In the genomic region with DNA sequence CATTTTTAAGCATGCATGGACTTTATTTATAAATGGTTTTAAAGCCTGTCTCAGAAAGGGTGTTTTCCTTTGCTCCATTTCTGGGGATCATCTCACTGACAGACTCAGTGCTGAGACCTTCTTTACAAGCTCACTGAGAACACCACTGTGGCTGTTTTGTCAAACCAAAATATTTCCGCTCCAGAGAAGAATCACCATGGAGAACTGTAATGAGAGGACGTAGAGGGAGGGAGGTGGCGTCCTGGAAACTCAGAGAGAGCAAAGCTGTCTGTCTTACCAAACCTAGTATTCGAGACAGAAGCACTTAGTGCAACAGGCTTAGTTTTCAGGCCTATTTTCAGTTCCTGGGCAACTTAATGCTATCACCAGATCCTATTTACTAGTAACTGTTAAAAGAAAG, we compare ENCODE assay signal across 10 mouse cellular contexts.
DNase-seq lines count a peak whose midpoint lies in the region; ATAC-seq and TF ChIP-seq lines count a peak whose summit lies in the region.
"Had no signal": no experiment of that assay in that cellular context is flagged by ENCODE, and none has a peak within 500 bp of the region (broad histone marks: within the 10 kb centered on the region; RNA-seq: fewer than 3 reads in every experiment).

No protein-coding gene starts in this region.

- no peaks in the 10 kb centered on the region for H3K9me3 ChIP-seq in forebrain, embryonic 13.5 days (replicated peaks)

- no peaks in the 10 kb centered on the region for H3K27me3 ChIP-seq in heart, adult 2 months (ENCODE audit: control insufficient read depth, insufficient read depth, low read length)
- no peaks in the 10 kb centered on the region for H3K27me3 ChIP-seq in forebrain, embryonic 13.5 days
- H3K27me3 ChIP-seq: megakaryocyte, embryonic 14.5 days had no signal

- H3K4me2 ChIP-seq in forebrain, embryonic 13.5 days: no peak overlapping the region

- intact Hi-C loops in heart, adult 2 months (cut with DNase I): no loop called here

- TF ChIP-seq CTCF in heart, adult 2 months (IDR thresholded peaks at IDR 0.05): no peak
- TF ChIP-seq CTCF in brain, embryonic 14.5 days (IDR thresholded peaks at IDR 0.05; ENCODE audit: borderline replicate concordance, extremely low read depth, insufficient read depth, insufficient read length): no peak

- H3K27ac ChIP-seq in heart, adult 2 months: no peak overlapping the region
- no peak overlapping the region for H3K27ac ChIP-seq in forebrain, embryonic 13.5 days

- ATAC-seq in forebrain, embryonic 13.5 days: 0 out of 2 replicates have a peak, but pooled peaks have one; percentile 24
- no peak for ATAC-seq in CD4-positive, CD25-positive, alpha-beta regulatory T cell, adult 4 months

- no peaks in the 10 kb centered on the region for H3K36me3 ChIP-seq in heart, adult 2 months (ENCODE audit: control insufficient read depth, insufficient read depth, low read length)
- H3K36me3 ChIP-seq in forebrain, embryonic 13.5 days (ENCODE audit: poor library complexity, severe bottlenecking): no peaks in the 10 kb centered on the region

- no peaks in the 10 kb centered on the region for H3K79me2 ChIP-seq in heart, adult 2 months (replicated peaks; ENCODE audit: control insufficient read depth, insufficient read depth, low read length)

- H3K4me3 ChIP-seq in heart, adult 2 months: no peak overlapping the region
- H3K4me3 ChIP-seq in forebrain, embryonic 13.5 days: no peak overlapping the region
- H3K4me3 ChIP-seq: megakaryocyte, embryonic 14.5 days had no signal

- peak; percentile 30 for DNase-seq in heart, adult 11 months
- DNase-seq in heart, adult 2 months: no peak
- DNase-seq in brain, embryonic 14.5 days (ENCODE audit: low read depth): peak; percentile 67
- peak; percentile 6 for DNase-seq in layer of hippocampus, adult 9-11 months
- DNase-seq in thymus, postnatal 14 days: no peak
- DNase-seq in lung, postnatal 25 days (ENCODE audit: low spot score): no peak
- DNase-seq: heart, postnatal 4 days had no signal

- H3K9ac ChIP-seq in heart, adult 2 months (ENCODE audit: low read depth, low read length): no peak overlapping the region
- H3K9ac ChIP-seq in forebrain, embryonic 13.5 days: no peak overlapping the region

- TF ChIP-seq POLR2A in heart, adult 2 months (IDR thresholded peaks at IDR 0.05; ENCODE audit: insufficient read depth, low read depth, low read length): no peak
- TF ChIP-seq POLR2A in brain, embryonic 14.5 days (IDR thresholded peaks at IDR 0.05; ENCODE audit: borderline replicate concordance, extremely low read depth, insufficient read depth, insufficient read length, poor library complexity, severe bottlenecking): no peak

- H3K4me1 ChIP-seq in heart, adult 2 months (ENCODE audit: control insufficient read depth, insufficient read depth, low read length): no peaks in the 10 kb centered on the region
- H3K4me1 ChIP-seq in forebrain, embryonic 13.5 days: peaks cover 12% of the 10 kb centered on the region
- H3K4me1 ChIP-seq: megakaryocyte, embryonic 14.5 days had no signal

- WGBS in heart, adult 2 months: 43% methylated on average over 4 of the region's 4 CpGs
- 11% methylated on average over 4 of the region's 4 CpGs for WGBS in forebrain, embryonic 13.5 days

- TF ChIP-seq EP300 in heart, adult 2 months (IDR thresholded peaks at IDR 0.05; ENCODE audit: insufficient read depth, low read depth, low read length): no peak

Comparison
In these comparisons a context has a peak if more than half of its experiments do, and no peak if none do; other contexts are left out.
1. DNase-seq: peak in heart, adult 11 months (single experiment), brain, embryonic 14.5 days (single experiment) and layer of hippocampus, adult 9-11 months (single experiment); none in heart, adult 2 months (0 of 2), thymus, postnatal 14 days (single experiment) and lung, postnatal 25 days (single experiment).